Mouse (Mus musculus): ENCODE measurements around the gene 4930407I10Rik. TPM values are rescaled to one million over a fixed set of nuclear protein-coding genes. Genes with fewer than 3 reads are reported as not detected.

4930407I10Rik gene
- not detected in 2 replicates for total RNA-seq (2015; ENCODE audit: low replicate concordance)
- not detected in 2 replicates for total RNA-seq (2017; ENCODE audit: low replicate concordance)

DNA sequence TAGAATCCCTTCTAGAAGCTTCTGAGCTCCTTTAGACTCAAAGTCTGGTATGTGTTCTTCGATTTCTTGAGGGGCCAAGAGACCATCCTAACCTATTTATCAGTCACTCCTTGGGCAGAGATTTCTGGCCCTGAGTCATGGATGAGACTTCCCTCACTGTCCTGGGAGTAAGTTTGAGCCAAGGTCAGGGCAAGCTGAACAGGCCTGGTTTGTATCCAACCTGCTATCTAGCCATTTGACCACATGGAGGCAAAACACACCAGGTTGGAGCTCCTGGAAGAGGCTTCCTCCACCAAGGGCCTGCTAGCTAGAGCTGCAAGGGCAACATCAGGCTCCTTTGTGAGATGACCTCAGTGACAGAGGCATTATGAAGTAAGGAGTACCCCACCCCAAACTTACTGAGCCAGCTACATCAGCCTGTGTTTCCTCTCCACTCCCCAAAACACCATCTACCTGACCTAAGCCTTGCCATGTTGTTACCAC lies at the start of gene 4930407I10Rik:
TSS of gene 4930407I10Rik (plus strand) at position 433 of the 483 bp plus-strand sequence.
- no peak for ATAC-seq (replicated peaks; ENCODE audit: low FRiP score, poor library complexity, severe bottlenecking)

DNA sequence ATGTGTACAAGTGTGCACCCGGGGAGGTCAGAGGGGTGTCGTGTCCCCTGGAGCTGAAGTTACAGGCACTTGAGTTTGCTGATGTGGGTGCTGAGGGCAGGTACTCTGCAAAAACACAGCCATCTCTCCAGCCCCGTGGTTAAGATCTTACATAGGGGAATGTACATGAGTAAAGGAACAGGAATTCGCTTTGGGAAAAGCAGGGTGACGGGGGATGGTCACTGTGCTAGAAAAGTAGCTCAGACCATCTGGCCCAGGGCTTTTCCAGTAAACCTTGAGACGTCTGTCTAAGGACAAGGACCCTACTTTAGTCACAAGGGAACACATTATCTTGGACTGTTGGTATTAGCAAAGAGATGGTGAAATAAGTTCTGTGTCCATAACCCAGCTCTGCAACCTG lies 47.0 kb upstream of the 4930407I10Rik start:
- no peak for ATAC-seq (replicated peaks; ENCODE audit: low FRiP score, poor library complexity, severe bottlenecking)

DNA sequence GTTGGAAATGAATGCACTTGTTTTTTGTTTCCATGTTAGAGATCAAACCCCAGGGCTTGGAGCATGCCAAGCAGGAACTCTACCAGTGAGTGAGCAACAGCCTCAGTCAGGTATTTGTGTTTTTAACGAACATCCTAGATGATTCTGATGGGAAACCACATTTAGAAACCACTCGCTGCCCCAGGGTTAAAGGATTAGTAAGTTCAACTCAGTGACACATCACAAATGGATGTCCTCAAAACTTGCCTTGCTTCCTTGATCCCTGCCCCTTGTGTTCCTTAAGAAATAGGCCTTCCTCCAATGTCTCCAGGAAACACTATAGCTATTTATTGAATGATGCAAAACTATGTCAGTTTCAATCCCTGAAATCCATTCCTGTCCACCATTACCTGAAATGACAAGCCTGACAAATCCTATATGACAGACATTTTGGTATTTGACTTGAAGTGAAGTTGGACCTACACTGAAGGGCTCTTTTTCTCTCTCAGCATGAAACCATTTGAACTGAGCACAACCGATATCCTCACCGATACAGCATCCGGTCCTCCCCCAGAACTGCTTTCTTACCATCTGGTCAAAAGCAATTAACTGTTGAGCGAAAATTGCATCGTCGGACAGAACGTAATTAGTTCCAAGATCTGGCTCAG lies 44.1 kb upstream of the 4930407I10Rik start:
- peak; percentile 10; the same call in 1 of the 2 replicates for ATAC-seq (replicated peaks; ENCODE audit: low FRiP score, poor library complexity, severe bottlenecking)

DNA sequence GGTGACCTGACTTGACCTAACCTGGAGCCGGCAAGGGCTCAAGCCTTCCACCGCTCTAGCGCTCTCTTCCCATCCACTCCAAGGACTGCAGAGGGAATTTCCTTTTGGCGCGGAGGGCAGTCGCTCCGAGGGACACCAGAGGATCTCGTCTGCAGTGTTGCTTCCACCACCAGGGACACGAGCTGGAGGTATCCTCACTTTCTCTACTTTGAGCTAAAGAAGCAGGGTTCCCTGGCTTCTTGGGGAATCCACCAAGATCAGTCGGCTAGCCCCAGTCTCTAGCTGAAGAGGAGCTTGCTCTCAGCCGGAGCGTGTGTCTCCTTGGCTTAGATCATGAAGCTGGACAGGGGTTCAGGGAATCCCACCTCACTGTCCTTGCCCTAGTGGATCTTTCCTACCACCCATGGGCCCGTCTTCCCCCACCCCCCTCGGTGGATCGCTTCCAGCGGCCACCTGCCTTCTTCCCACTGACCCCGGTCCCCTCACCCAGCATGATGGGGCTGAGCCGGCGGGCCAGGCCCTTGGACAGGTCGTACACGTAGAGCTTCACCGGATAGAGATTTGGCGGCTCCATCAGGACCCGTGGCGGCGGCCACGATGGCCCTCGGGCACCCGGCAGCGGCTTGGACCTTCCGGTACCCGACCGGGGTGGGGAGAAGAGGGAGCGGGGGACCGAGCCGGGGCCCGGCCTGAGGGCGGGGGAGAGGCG lies 43.4 kb upstream of the 4930407I10Rik start:
- peak; percentile 14 for ATAC-seq (replicated peaks; ENCODE audit: low FRiP score, poor library complexity, severe bottlenecking)

DNA sequence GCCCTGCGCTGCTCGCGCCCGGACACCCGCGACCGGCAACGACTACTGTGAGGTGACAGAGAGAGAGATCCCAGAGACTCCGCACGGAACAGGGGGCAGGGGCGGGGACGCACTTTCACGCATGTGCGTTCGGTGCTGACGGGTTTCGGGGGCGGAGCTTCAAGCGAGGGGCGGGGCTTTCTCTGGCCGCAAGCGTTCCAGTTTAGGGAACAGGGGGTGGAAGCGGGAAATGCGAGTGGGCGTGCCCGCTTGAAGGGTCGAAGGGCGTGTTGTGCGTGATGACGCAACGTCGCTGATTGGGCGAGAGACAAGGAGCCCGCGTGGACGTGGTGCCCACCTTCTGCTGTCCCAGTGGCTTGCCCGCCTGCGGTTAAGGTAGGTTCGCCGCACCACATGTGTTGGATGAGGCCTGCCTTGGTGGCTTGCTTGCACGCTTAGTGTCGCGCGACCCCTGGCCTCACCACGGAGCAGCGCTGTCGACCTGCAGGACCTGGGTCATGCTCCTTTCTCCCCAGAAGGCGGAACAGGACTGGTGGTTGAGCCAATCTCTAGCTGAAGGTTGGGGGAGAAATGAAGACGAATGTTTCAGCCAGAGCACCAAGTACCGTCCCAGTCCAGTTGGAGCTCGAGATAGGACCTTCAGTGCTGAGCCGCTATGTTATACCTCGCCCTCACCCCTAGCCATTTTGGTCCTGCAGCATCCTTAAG lies 42.7 kb upstream of the 4930407I10Rik start:
- ATAC-seq (replicated peaks; ENCODE audit: low FRiP score, poor library complexity, severe bottlenecking): peak; percentile 90

DNA sequence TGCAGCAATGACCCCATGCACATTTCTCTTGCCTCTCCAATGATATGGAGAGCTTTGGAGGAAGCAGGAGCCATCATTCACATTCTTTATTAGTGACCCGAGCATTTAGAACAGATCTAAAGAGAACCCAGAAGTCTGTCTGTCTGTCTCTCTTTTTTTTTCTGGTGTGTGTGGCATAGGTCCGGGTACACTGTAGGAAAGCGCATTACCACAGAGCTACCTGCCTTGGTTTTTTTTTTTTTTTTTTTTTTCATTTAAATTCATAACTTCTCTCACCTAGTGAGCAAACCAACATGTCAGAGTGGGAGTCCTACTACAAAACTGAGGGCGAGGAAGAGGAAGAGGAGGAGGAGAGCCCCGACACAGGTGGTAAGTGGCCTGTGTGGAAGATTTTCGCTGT lies 42.1 kb upstream of the 4930407I10Rik start:
- ATAC-seq (replicated peaks; ENCODE audit: low FRiP score, poor library complexity, severe bottlenecking): no peak

DNA sequence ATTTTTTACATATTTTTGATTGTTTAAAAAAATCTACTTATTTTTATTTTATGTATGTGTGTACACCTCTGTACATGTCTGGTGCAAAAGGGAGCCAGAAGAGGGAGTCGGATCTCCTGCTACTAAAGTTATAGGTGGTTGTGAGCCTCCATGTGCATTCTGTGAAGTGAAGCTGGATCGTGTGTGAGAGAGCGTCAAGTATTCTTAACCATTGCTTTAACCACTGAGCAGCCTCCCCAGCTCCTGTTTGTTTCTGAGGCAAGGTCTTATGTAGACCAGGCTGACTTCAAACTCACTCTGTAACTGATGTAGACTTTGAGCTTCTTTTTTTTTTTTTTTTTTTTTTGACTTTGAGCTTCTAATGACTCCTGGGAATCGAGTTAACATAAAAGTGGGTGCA lies 41.5 kb upstream of the 4930407I10Rik start:
- ATAC-seq (replicated peaks; ENCODE audit: low FRiP score, poor library complexity, severe bottlenecking): no peak

DNA sequence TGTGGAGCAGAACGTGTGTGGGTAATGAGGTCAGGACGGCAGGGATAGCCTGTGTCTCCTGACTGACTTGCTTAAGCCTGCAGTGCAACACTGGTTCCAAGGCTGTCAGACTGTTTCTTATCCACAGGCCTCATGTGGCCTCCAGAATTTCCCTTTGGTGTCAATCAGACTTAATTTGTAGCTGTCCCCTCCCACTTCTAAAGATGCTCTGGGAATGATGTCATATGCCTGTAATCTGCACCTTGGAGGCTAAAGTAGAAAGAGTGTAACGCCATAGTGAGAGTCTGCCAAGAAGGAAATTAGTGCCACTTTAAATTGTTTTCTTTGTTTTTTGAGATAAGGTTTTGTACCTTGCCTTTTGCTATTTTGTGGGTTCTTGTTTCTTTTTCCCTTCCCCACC lies 39.7 kb upstream of the 4930407I10Rik start:
- ATAC-seq (replicated peaks; ENCODE audit: low FRiP score, poor library complexity, severe bottlenecking): no peak

DNA sequence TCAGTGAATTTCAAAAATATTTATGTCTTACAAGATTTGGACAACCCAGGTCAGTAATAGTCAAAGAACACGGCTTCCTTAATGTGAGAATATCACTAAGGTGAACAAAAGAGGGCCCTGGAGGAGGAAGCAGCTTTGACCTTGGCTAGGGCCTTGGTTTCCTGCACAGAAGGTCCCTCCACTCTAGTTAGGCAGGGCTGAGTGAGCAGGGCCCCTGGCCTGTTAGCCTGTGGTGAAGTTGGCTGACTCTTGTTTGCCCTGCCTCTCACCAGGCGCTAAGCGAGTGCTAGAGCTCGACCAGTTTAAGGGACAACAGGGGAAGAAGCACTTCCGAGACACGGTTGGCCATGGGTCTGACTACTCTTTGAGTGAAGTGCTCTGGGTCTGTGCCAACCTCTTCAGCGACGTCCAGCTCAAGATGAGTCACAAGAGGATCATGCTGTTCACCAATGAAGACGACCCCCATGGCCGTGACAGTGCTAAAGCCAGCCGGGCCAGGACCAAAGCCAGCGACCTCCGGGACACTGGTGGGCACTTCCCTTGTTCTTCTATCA lies 36.3 kb upstream of the 4930407I10Rik start:
- no peak for ATAC-seq (replicated peaks; ENCODE audit: low FRiP score, poor library complexity, severe bottlenecking)

DNA sequence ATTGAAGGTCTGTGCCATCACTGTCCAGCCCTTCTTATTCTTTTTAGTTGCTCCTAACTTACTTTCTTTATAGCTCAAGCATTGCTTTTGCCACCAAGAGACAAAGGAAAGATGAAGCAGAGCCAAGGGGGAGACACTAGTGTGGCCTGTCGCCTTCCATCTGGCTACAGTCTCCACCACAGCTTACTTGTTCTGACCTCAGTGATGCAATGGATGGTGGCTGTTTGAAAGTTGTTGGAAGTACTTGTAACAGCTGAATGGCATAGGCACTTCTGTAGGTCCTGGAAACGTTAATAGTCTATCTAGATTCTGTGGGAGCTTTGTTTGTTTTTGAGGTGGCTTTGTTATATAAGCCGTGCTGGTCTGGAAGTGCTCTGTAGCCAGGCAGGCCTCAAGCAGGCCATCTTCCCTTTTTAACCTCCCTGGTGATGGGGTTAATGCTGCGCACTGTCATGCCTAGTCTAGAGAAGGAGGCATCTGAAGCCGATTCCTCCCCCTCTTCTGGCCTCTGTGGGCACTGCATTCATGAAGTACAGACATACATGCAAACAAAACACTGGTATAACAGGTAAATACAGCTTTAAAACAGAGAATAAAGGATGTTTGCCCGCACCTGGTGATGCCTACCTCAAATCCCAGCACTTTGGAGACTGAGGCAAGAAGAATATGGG lies 34.9 kb upstream of the 4930407I10Rik start:
- no peak for ATAC-seq (replicated peaks; ENCODE audit: low FRiP score, poor library complexity, severe bottlenecking)

DNA sequence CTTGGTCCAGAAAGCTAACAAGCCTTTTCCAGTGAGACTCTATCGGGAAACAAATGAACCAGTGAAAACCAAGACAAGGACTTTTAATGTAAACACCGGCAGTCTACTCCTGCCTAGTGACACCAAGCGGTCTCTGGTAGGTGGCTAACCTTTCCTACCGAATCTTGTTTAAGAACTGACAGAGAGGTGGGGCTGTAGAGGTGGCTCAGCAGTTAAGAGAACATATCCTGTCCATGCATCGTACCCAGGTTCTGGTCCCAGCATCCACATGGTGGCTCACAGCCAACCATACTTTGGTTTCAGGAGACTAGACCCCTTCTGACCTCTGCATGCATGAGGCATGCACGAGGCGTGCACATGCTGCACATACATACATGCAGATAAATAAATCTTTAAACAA lies 31.7 kb upstream of the 4930407I10Rik start:
- no peak for ATAC-seq (replicated peaks; ENCODE audit: low FRiP score, poor library complexity, severe bottlenecking)

DNA sequence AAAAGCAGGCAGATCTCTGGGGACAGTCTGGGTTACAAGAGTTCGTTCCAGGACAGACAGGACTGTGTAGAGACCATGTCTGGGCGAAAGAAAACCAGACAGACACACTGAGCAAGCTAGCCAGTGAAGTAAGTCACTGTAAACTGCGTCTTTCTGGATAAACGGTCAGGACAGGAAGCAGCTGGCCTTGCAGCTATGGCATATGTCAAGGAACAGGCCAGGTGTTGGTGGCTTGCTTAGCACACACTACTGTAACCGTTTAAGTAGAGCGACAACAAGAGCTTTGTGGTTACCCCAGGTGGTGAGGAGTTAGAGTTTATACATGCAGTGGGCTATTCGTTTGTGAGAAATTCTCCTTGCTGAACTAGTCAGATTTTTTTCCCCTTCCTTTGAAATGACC lies 31.2 kb upstream of the 4930407I10Rik start:
- no peak for ATAC-seq (replicated peaks; ENCODE audit: low FRiP score, poor library complexity, severe bottlenecking)

DNA sequence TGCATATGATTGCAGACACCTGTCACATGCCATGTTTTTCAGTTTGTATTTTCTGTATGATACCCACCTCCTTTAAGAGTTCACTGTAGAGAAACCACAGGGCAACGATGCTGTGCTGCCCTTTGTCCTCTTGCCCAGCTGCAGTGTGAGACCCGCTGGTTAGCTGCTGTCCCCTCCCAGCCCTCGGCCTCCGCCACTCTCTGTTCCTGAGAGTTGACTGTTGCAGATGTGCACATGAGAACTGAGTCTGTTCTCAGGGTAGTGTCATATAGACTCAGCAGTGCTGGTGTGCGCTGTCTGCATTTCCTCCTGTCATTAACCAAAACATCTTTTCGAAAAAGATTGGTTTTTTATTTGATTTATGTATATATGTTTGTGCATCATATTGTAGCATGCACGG lies 26.6 kb upstream of the 4930407I10Rik start:
- ATAC-seq (replicated peaks; ENCODE audit: low FRiP score, poor library complexity, severe bottlenecking): no peak

DNA sequence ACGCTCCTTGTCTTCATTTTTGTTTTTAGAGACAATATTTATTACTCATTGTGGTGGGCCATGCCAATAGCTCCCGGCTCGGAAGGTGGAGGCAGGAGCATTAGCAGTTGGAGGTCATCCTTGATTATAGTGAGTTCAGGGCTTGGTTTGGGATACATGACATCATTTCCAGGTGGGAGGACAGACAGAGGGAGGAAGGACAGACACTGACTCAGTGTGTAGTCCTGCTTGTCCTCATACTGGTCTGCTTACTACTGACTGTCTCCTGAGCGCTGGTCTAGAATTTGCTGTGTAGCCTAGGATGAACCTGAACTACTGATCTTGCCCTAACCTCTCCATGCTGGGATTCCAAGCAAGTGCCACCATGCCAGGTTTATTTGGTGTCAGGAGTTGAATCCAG lies 25.2 kb upstream of the 4930407I10Rik start, which contains the start of gene Desi1:
TSS of gene Desi1 (minus strand) at position 101 of the 400 bp plus-strand sequence.
- ATAC-seq (replicated peaks; ENCODE audit: low FRiP score, poor library complexity, severe bottlenecking): no peak

DNA sequence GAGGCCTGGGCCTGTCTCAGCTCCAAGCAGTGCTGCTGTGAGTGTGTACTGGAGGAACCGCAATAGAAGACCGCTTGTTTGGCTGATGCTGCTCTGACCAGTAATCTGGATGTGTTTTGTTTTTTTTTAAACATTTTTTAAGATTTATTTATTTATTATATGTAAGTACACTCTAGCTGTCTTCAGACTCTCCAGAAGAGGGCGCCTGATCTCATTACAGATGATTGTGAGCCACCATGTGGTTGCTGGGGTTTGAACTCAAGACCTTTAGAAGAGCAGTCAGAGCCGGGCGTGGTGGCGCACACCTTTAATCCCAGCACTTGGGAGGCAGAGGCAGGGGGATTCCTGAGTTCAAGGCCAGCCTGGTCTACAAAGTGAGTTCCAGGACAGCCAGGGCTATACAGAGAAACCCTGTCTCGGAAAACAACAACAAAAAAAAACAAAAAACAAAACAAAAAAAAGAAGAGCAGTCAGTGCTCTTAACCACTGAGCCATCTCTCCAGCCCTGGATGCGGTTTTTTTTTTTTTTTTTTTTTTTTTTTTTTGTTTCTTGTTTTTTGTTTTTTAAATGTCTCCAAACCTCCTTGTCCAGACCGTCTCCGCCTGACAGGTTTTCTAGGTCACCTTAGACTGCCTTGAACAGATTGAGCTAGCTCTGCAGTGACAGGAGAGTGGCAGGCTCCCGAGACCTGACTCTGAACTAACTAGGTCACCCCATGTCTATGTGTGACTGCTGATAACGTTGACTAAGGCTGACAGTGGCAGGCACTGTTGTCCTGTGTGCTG lies 22.9 kb upstream of the 4930407I10Rik start:
- ATAC-seq (replicated peaks; ENCODE audit: low FRiP score, poor library complexity, severe bottlenecking): no peak

DNA sequence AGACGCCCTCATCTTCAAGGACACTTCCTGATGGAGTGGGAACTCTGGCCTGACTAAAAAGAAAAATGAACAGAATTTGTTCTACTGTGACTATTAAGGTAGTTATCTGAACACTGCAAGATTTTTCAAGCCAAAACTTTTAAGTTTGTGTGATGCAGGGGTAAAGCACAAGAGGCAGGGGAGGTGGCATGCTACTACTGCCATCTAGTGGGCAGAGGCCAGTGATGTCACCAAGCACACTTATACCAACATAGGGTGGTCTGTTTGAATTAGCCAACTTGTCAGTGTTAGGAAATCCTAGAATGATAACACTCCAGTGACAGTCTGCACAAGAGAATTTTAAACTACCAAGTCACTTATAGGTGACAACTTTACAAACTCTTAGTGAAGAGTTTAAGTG lies 18.3 kb upstream of the 4930407I10Rik start:
- ATAC-seq (replicated peaks; ENCODE audit: low FRiP score, poor library complexity, severe bottlenecking): peak; percentile 87

DNA sequence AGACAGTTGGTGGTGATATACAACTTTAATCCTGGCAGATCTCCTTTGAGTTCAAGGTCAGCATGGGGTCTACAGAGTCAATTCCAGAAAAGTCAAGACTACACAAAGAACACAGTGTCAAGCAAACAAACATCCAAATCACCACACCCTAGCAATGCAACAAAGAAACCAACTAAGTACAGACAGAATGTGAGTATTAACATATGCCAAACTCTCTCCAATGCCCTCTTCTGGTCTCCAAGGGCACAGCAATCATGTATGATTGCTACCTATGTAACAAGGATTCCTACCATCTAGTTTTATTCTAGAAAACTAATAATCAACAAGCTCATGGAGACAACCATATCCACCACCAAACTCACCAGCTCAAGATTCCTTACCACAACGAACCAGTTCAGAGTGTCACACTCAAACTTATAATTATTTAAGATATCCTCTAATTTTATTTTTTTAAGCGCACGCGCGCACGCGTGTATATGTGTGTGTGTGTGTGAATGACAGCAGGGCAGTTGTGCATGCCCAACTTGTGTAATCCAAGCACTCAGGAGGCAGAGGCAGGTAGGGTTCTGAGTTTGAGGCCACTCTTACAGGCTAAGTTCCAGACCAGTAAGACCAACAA lies 14.7 kb upstream of the 4930407I10Rik start:
- no peak for ATAC-seq (replicated peaks; ENCODE audit: low FRiP score, poor library complexity, severe bottlenecking)

DNA sequence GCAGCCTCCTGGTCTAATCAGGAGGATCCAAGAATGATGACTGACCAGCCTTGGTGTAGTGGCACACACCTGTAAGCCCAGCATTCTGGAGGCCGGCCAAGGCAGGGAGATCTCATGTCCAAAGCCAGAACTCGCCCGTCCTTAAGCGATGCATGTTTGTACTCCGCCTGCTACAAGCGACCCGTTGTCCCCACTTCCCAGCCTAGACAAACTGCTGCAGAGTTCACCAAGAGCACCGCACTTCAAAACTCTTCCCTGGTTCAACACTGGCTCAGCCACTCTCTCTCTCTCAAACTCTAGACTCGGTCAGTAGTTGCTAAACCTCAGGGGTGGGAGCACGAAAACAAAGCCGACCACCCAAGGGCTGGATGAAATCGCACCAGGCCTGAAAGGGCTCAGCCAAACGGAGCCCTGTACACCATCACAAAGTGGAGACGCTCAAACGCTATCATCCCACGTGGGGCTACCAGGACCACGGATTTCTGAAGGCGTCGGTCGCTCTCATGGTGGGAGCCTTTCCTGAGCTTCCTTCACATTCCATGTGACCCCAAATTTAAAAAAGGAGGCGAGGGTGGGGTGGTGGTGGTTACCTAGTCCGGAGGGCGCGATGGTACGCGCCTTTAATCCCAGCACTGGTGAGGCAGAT lies 12.6 kb upstream of the 4930407I10Rik start:
- ATAC-seq (replicated peaks; ENCODE audit: low FRiP score, poor library complexity, severe bottlenecking): peak; percentile 53

Measured in erythroblast, adult 5-6 weeks (primary cell).